Mouse (Mus musculus) c-Kit-negative CD71-positive TER-119-positive erythroid progenitor cells, embryonic 14.5 days (primary cell): ENCODE results near the gene Dennd2c.
"Not testable (repeated sequence)": the region's sequence is repeated elsewhere in the genome, so short reads cannot be mapped to it uniquely, and the experiment has no call there.

ENCODE experiments used
- DNase-seq: peaks from one replicate; pipeline ENCODE4 v3.0.0-alpha.2; 2013; ENCODE audit warnings: low read depth, low spot score

The Dennd2c gene

GRCm38 (mm10) chr3:103169771-103170170 is 67.4 kb downstream of the Dennd2c start:
- DNase-seq, result peak; percentile 74

GRCm38 (mm10) chr3:103171505-103172267 is 69.3 kb downstream of the Dennd2c start, which contains the start of gene Bcas2:
Gene Bcas2, plus strand, starts transcription at chr3:103171655.
- peak; percentile 98 for DNase-seq

- no peak for DNase-seq
Measured at GRCm38 (mm10) chr3:103172615-103173014, 70.2 kb downstream of the Dennd2c start.

- DNase-seq, result peak; percentile 20
Measured at GRCm38 (mm10) chr3:103176740-103177139, 74.3 kb downstream of the Dennd2c start.

GRCm38 (mm10) chr3:103179527-103179926 is 77.1 kb downstream of the Dennd2c start:
- DNase-seq, result no peak

- DNase-seq, result no peak
Measured at GRCm38 (mm10) chr3:103181171-103181570, 78.8 kb downstream of the Dennd2c start.

- no peak for DNase-seq
Measured at GRCm38 (mm10) chr3:103182821-103183220, 80.4 kb downstream of the Dennd2c start.

GRCm38 (mm10) chr3:103184467-103184866 is 82.1 kb downstream of the Dennd2c start:
- not testable (repeated sequence) for DNase-seq

GRCm38 (mm10) chr3:103188451-103188850 is 86.0 kb downstream of the Dennd2c start:
- no peak for DNase-seq

GRCm38 (mm10) chr3:103188856-103189255 is 86.5 kb downstream of the Dennd2c start:
- no peak for DNase-seq

- no peak for DNase-seq
Measured at GRCm38 (mm10) chr3:103192161-103192560, 89.8 kb downstream of the Dennd2c start.

GRCm38 (mm10) chr3:103193186-103193585 is 90.8 kb downstream of the Dennd2c start:
- DNase-seq, result no peak

- DNase-seq, result peak; percentile 49
Measured at GRCm38 (mm10) chr3:103196320-103196823, 94.0 kb downstream of the Dennd2c start.

- no peak for DNase-seq
Measured at GRCm38 (mm10) chr3:103199386-103199785, 97.0 kb downstream of the Dennd2c start.

- not testable (repeated sequence) for DNase-seq
Measured at GRCm38 (mm10) chr3:103201105-103201504, 98.7 kb downstream of the Dennd2c start.

- no peak for DNase-seq
Measured at GRCm38 (mm10) chr3:103203554-103203953, 101.2 kb downstream of the Dennd2c start.

GRCm38 (mm10) chr3:103204445-103204844 is 102.0 kb downstream of the Dennd2c start:
- DNase-seq, result no peak

GRCm38 (mm10) chr3:103206393-103206792 is 104.0 kb downstream of the Dennd2c start:
- DNase-seq, result no peak

- no peak for DNase-seq
Measured at GRCm38 (mm10) chr3:103207749-103208148, 105.3 kb downstream of the Dennd2c start.

- no peak for DNase-seq
Measured at GRCm38 (mm10) chr3:103208237-103208636, 105.8 kb downstream of the Dennd2c start.

GRCm38 (mm10) chr3:103211101-103211500 is 108.7 kb downstream of the Dennd2c start:
- no peak for DNase-seq

- no peak for DNase-seq
Measured at GRCm38 (mm10) chr3:103212142-103212541, 109.7 kb downstream of the Dennd2c start.

GRCm38 (mm10) chr3:103213537-103213936 is 111.1 kb downstream of the Dennd2c start:
- DNase-seq, result no peak
